Mouse (Mus musculus): ENCODE measurements around the gene Raph1.

The Raph1 gene

GRCm38 (mm10) chr1:60566631-60567311 is at the start of gene Raph1:
TSS of gene Raph1 (minus strand) at chr1:60567104.
- peak; percentile 43 for DNase-seq (ENCODE audit: low spot score)

- no peak for DNase-seq (ENCODE audit: low spot score)
These were observed 48.8 kb upstream of the Raph1 start for GRCm38 (mm10) chr1:60615703-60616102.

GRCm38 (mm10) chr1:60614902-60615301 is 48.0 kb upstream of the Raph1 start:
- DNase-seq (ENCODE audit: low spot score) = no peak

- DNase-seq (ENCODE audit: low spot score) = no peak
These were observed 45.1 kb upstream of the Raph1 start for GRCm38 (mm10) chr1:60611968-60612367.

GRCm38 (mm10) chr1:60610631-60611030 is 43.7 kb upstream of the Raph1 start:
- no peak for DNase-seq (ENCODE audit: low spot score)

GRCm38 (mm10) chr1:60609011-60609775 is 42.3 kb upstream of the Raph1 start:
- no peak for DNase-seq (ENCODE audit: low spot score)

GRCm38 (mm10) chr1:60604481-60605021 is 37.6 kb upstream of the Raph1 start:
- DNase-seq (ENCODE audit: low spot score) = no peak

- DNase-seq (ENCODE audit: low spot score) = no peak
These were observed 33.8 kb upstream of the Raph1 start for GRCm38 (mm10) chr1:60600682-60601081.

- no peak for DNase-seq (ENCODE audit: low spot score)
These were observed 33.0 kb upstream of the Raph1 start for GRCm38 (mm10) chr1:60599926-60600325.

GRCm38 (mm10) chr1:60599013-60599701 is 32.3 kb upstream of the Raph1 start:
- DNase-seq (ENCODE audit: low spot score) = no peak

GRCm38 (mm10) chr1:60596386-60597320 is 29.7 kb upstream of the Raph1 start:
- no peak for DNase-seq (ENCODE audit: low spot score)

- DNase-seq (ENCODE audit: low spot score) = no peak
These were observed 26.2 kb upstream of the Raph1 start for GRCm38 (mm10) chr1:60593101-60593500.

- DNase-seq (ENCODE audit: low spot score) = no peak
These were observed 22.2 kb upstream of the Raph1 start for GRCm38 (mm10) chr1:60588887-60589629.

- DNase-seq (ENCODE audit: low spot score) = no peak
These were observed 14.1 kb upstream of the Raph1 start for GRCm38 (mm10) chr1:60580990-60581389.

GRCm38 (mm10) chr1:60579886-60580285 is 13.0 kb upstream of the Raph1 start:
- no peak for DNase-seq (ENCODE audit: low spot score)

GRCm38 (mm10) chr1:60572699-60573098 is 5.8 kb upstream of the Raph1 start:
- no peak for DNase-seq (ENCODE audit: low spot score)

GRCm38 (mm10) chr1:60569741-60570140 is 2.8 kb upstream of the Raph1 start:
- no peak for DNase-seq (ENCODE audit: low spot score)

- DNase-seq (ENCODE audit: low spot score) = no peak
These were observed 2.3 kb upstream of the Raph1 start for GRCm38 (mm10) chr1:60569210-60569609.

- DNase-seq (ENCODE audit: low spot score) = no peak
These were observed 417 bp upstream of the Raph1 start for GRCm38 (mm10) chr1:60567321-60567720.

GRCm38 (mm10) chr1:60565931-60566630 is 823 bp downstream of the Raph1 start:
- DNase-seq (ENCODE audit: low spot score) = peak; percentile 39

All from ovary, postnatal 10 days (tissue).